Mouse (Mus musculus): Measurements from ENCODE around the gene Pagr1a. TPM values are rescaled to one million over a fixed set of nuclear protein-coding genes. Genes with fewer than 3 reads are reported as not detected.

Gene Pagr1a
- polyA plus RNA-seq, 1 experiment from 2014 or later, result 33.8 TPM

GRCm38 (mm10) chr7:126975950-126976866 is 40.9 kb downstream of the Pagr1a start, which contains the start of gene Cdiptos:
TSS of gene Cdiptos (minus strand) at chr7:126976098.
- Histone ChIP-seq H3K4me3 (ENCODE audit: low read depth, low read length) (peak within 1 kb of the TSS; percentile 76), H3K36me3 (ENCODE audit: control insufficient read depth, insufficient read depth, low read length) (peaks cover 21% of the 10 kb centered on the region), H3K9ac (ENCODE audit: low read depth, low read length) (peak within 1 kb of the TSS; percentile 95), H3K27me3 (ENCODE audit: control insufficient read depth, insufficient read depth, low read depth, low read length) (no peaks in the 10 kb centered on the region), H3K27ac (ENCODE audit: low read length) (peak within 1 kb of the TSS; percentile 96), H3K4me1 (ENCODE audit: control insufficient read depth, insufficient read depth, low read length) (peaks cover 10% of the 10 kb centered on the region), H3K9me3 (replicated peaks; ENCODE audit: control insufficient read depth, low read length, poor library complexity, severe bottlenecking) (no peaks in the 10 kb centered on the region), H3K4me2 (ENCODE audit: low read length) (peak within 1 kb of the TSS; percentile 83)
- WGBS, result 0% methylated on average over 55 of the region's 55 CpGs
- ATAC-seq, result peak; percentile 96

- Histone ChIP-seq H3K4me1 (ENCODE audit: control insufficient read depth, insufficient read depth, low read length) (peaks cover 10% of the 10 kb centered on the region), H3K27me3 (ENCODE audit: control insufficient read depth, insufficient read depth, low read depth, low read length) (no peaks in the 10 kb centered on the region), H3K4me2 (ENCODE audit: low read length) (peak within 1 kb of the TSS; percentile 83), H3K36me3 (ENCODE audit: control insufficient read depth, insufficient read depth, low read length) (peaks cover 22% of the 10 kb centered on the region), H3K9me3 (replicated peaks; ENCODE audit: control insufficient read depth, low read length, poor library complexity, severe bottlenecking) (no peaks in the 10 kb centered on the region), H3K4me3 (ENCODE audit: low read depth, low read length) (peak within 1 kb of the TSS; percentile 76), H3K27ac (ENCODE audit: low read length) (peak within 1 kb of the TSS; percentile 96), H3K9ac (ENCODE audit: low read depth, low read length) (peak within 1 kb of the TSS; percentile 95)
- 5% methylated on average over 1 of the region's 1 CpGs for WGBS
- no peak for ATAC-seq
These were observed 41.4 kb downstream of the Pagr1a start, which contains the start of gene Cdipt for GRCm38 (mm10) chr7:126975893-126975949. TSS of gene Cdipt (plus strand) at chr7:126975914.

GRCm38 (mm10) chr7:126975493-126975892 is 41.7 kb downstream of the Pagr1a start:
- no peak; the same call in 1 of the 2 replicates for ATAC-seq

GRCm38 (mm10) chr7:126967361-126967760 is 49.8 kb downstream of the Pagr1a start:
- Histone ChIP-seq H3K4me2 (ENCODE audit: low read length) (no peak overlapping the region), H3K4me1 (ENCODE audit: control insufficient read depth, insufficient read depth, low read length) (no peaks in the 10 kb centered on the region), H3K4me3 (ENCODE audit: low read depth, low read length) (no peak overlapping the region), H3K27me3 (ENCODE audit: control insufficient read depth, insufficient read depth, low read depth, low read length) (no peaks in the 10 kb centered on the region), H3K36me3 (ENCODE audit: control insufficient read depth, insufficient read depth, low read length) (peaks cover 63% of the 10 kb centered on the region), H3K27ac (ENCODE audit: low read length) (no peak overlapping the region), H3K9me3 (replicated peaks; ENCODE audit: control insufficient read depth, low read length, poor library complexity, severe bottlenecking) (no peaks in the 10 kb centered on the region), H3K9ac (ENCODE audit: low read depth, low read length) (no peak overlapping the region)
- WGBS, result 60% methylated on average over 6 of the region's 6 CpGs
- ATAC-seq, result no peak

More at GRCm38 (mm10) chr7:126975493-126975892, 41.7 kb downstream of the Pagr1a start:
- peaks cover 10% of the 10 kb centered on the region for H3K4me1 ChIP-seq (ENCODE audit: control insufficient read depth, insufficient read depth, low read length)
- peak overlapping the region; percentile 37 for H3K4me2 ChIP-seq (ENCODE audit: low read length)
- H3K27me3 ChIP-seq (ENCODE audit: control insufficient read depth, insufficient read depth, low read depth, low read length), result no peaks in the 10 kb centered on the region
- H3K9ac ChIP-seq (ENCODE audit: low read depth, low read length), result no peak overlapping the region
- H3K9me3 ChIP-seq (replicated peaks; ENCODE audit: control insufficient read depth, low read length, poor library complexity, severe bottlenecking), result no peaks in the 10 kb centered on the region
- peak overlapping the region; percentile 23; the same call in 1 of the 2 replicates for H3K27ac ChIP-seq (ENCODE audit: low read length)
- peaks cover 24% of the 10 kb centered on the region for H3K36me3 ChIP-seq (ENCODE audit: control insufficient read depth, insufficient read depth, low read length)
- peak overlapping the region; percentile 76; the same call in 1 of the 2 replicates for H3K4me3 ChIP-seq (ENCODE audit: low read depth, low read length)
- 15% methylated on average over 8 of the region's 8 CpGs for WGBS

GRCm38 (mm10) chr7:126965568-126965967 is 51.6 kb downstream of the Pagr1a start:
- H3K27me3 ChIP-seq (ENCODE audit: control insufficient read depth, insufficient read depth, low read depth, low read length), result peaks cover 3% of the 10 kb centered on the region
- H3K9me3 ChIP-seq (replicated peaks; ENCODE audit: control insufficient read depth, low read length, poor library complexity, severe bottlenecking), result no peaks in the 10 kb centered on the region
- no peak overlapping the region for H3K4me3 ChIP-seq (ENCODE audit: low read depth, low read length)
- WGBS, result 55% methylated on average over 3 of the region's 3 CpGs
- no peaks in the 10 kb centered on the region for H3K4me1 ChIP-seq (ENCODE audit: control insufficient read depth, insufficient read depth, low read length)
- no peak overlapping the region for H3K4me2 ChIP-seq (ENCODE audit: low read length)
- no peak overlapping the region for H3K9ac ChIP-seq (ENCODE audit: low read depth, low read length)
- peaks cover 61% of the 10 kb centered on the region for H3K36me3 ChIP-seq (ENCODE audit: control insufficient read depth, insufficient read depth, low read length)
- no peak overlapping the region for H3K27ac ChIP-seq (ENCODE audit: low read length)
- ATAC-seq, result no peak

Small RNAs within 50 kb of the gene (microRNA-seq; reads per million reads assigned to microRNA genes)
- not detected for gene Gm44343

Other genes with a start within 250 kb of the Pagr1a start
- 162 and 191 TPM in 2 replicates for gene Ypel3, start 240.4 kb downstream of the Pagr1a start, polyA plus RNA-seq (2015; fragmentation: Nextera tagmentation; extraction: Ambion mirVana)
- 0.51 and 0.64 TPM in 2 replicates for gene Tbx6, start 235.9 kb downstream of the Pagr1a start, polyA plus RNA-seq (2015; fragmentation: Nextera tagmentation; extraction: Ambion mirVana)
- 155 and 182 TPM in 2 replicates for gene Ppp4c, start 224.9 kb downstream of the Pagr1a start, polyA plus RNA-seq (2015; fragmentation: Nextera tagmentation; extraction: Ambion mirVana)
- 55.0 and 61.1 TPM in 2 replicates for gene Fam57b, start 219.7 kb downstream of the Pagr1a start, polyA plus RNA-seq (2015; fragmentation: Nextera tagmentation; extraction: Ambion mirVana)
- not detected in 2 replicates for gene 4930451I11Rik, start 185.7 kb downstream of the Pagr1a start, polyA plus RNA-seq (2015; fragmentation: Nextera tagmentation; extraction: Ambion mirVana)
- 24.2 and 35.8 TPM in 2 replicates for gene Doc2a, start 169.9 kb downstream of the Pagr1a start, polyA plus RNA-seq (2015; fragmentation: Nextera tagmentation; extraction: Ambion mirVana)
- gene Hirip3, start 155.4 kb downstream of the Pagr1a start, polyA plus RNA-seq (2015; fragmentation: Nextera tagmentation; extraction: Ambion mirVana), result 19.8 and 20.0 TPM in 2 replicates
- 94.6 and 98.3 TPM in 2 replicates for gene Ino80e, start 155.0 kb downstream of the Pagr1a start, polyA plus RNA-seq (2015; fragmentation: Nextera tagmentation; extraction: Ambion mirVana)
- gene Taok2, start 132.6 kb downstream of the Pagr1a start, polyA plus RNA-seq (2015; fragmentation: Nextera tagmentation; extraction: Ambion mirVana), result 64.8 and 66.7 TPM in 2 replicates
- gene Tmem219, start 94.4 kb downstream of the Pagr1a start, polyA plus RNA-seq (2015; fragmentation: Nextera tagmentation; extraction: Ambion mirVana), result 33.2 and 34.0 TPM in 2 replicates
- 135 and 140 TPM in 2 replicates for gene Kctd13, start 88.5 kb downstream of the Pagr1a start, polyA plus RNA-seq (2015; fragmentation: Nextera tagmentation; extraction: Ambion mirVana)
- 10.4 TPM in 2 replicates for gene Asphd1, start 67.8 kb downstream of the Pagr1a start, polyA plus RNA-seq (2015; fragmentation: Nextera tagmentation; extraction: Ambion mirVana)
- 44.6 and 50.2 TPM in 2 replicates for gene Sez6l2, start 66.8 kb downstream of the Pagr1a start, polyA plus RNA-seq (2015; fragmentation: Nextera tagmentation; extraction: Ambion mirVana)
- gene Cdipt, start 41.4 kb downstream of the Pagr1a start, polyA plus RNA-seq (2015; fragmentation: Nextera tagmentation; extraction: Ambion mirVana), result 132 and 141 TPM in 2 replicates
- gene Cdiptos, start 41.3 kb downstream of the Pagr1a start, polyA plus RNA-seq (2015; fragmentation: Nextera tagmentation; extraction: Ambion mirVana), result 0.69 and 0.96 TPM in 2 replicates
- gene Mvp, start 2.7 kb downstream of the Pagr1a start, polyA plus RNA-seq (2015; fragmentation: Nextera tagmentation; extraction: Ambion mirVana), result 2.9 and 3.2 TPM in 2 replicates
- 0.50 TPM in 1 of 2 replicates, not detected in the other for gene Pagr1b, start 868 bp downstream of the Pagr1a start, polyA plus RNA-seq (2015; fragmentation: Nextera tagmentation; extraction: Ambion mirVana)
- 30.9 and 61.5 TPM in 2 replicates for gene Gm42742, start 3.7 kb upstream of the Pagr1a start, polyA plus RNA-seq (2015; fragmentation: Nextera tagmentation; extraction: Ambion mirVana)
- gene Prrt2, start 3.9 kb upstream of the Pagr1a start, polyA plus RNA-seq (2015; fragmentation: Nextera tagmentation; extraction: Ambion mirVana), result 40.9 and 63.3 TPM in 2 replicates
- 46.7 and 51.5 TPM in 2 replicates for gene Maz, start 9.7 kb upstream of the Pagr1a start, polyA plus RNA-seq (2015; fragmentation: Nextera tagmentation; extraction: Ambion mirVana)
- 16.6 and 17.6 TPM in 2 replicates for gene Kif22, start 25.1 kb upstream of the Pagr1a start, polyA plus RNA-seq (2015; fragmentation: Nextera tagmentation; extraction: Ambion mirVana)
- gene Zg16, start 70.0 kb upstream of the Pagr1a start, polyA plus RNA-seq (2015; fragmentation: Nextera tagmentation; extraction: Ambion mirVana), result not detected in 2 replicates
- gene AI467606, start 74.0 kb upstream of the Pagr1a start, polyA plus RNA-seq (2015; fragmentation: Nextera tagmentation; extraction: Ambion mirVana), result 1.7 and 2.5 TPM in 2 replicates
- 0.68 and 0.77 TPM in 2 replicates for gene Qprt, start 104.9 kb upstream of the Pagr1a start, polyA plus RNA-seq (2015; fragmentation: Nextera tagmentation; extraction: Ambion mirVana)
- 0.05 TPM in 1 of 2 replicates, not detected in the other for gene Spn, start 120.5 kb upstream of the Pagr1a start, polyA plus RNA-seq (2015; fragmentation: Nextera tagmentation; extraction: Ambion mirVana)
- gene Cd2bp2, start 178.7 kb upstream of the Pagr1a start, polyA plus RNA-seq (2015; fragmentation: Nextera tagmentation; extraction: Ambion mirVana), result 76.1 and 85.7 TPM in 2 replicates
- 30.7 and 31.2 TPM in 2 replicates for gene Tbc1d10b, start 191.1 kb upstream of the Pagr1a start, polyA plus RNA-seq (2015; fragmentation: Nextera tagmentation; extraction: Ambion mirVana)
- gene Mylpf, start 191.5 kb upstream of the Pagr1a start, polyA plus RNA-seq (2015; fragmentation: Nextera tagmentation; extraction: Ambion mirVana), result 2.8 and 4.8 TPM in 2 replicates
- gene Zfp553, start 215.7 kb upstream of the Pagr1a start, polyA plus RNA-seq (2015; fragmentation: Nextera tagmentation; extraction: Ambion mirVana), result 48.7 and 54.9 TPM in 2 replicates
- 14.3 and 15.5 TPM in 2 replicates for gene Sept1, start 215.8 kb upstream of the Pagr1a start, polyA plus RNA-seq (2015; fragmentation: Nextera tagmentation; extraction: Ambion mirVana)
- 64.5 and 70.4 TPM in 2 replicates for gene Zfp771, start 226.9 kb upstream of the Pagr1a start, polyA plus RNA-seq (2015; fragmentation: Nextera tagmentation; extraction: Ambion mirVana)
- gene Dctpp1, start 243.4 kb upstream of the Pagr1a start, polyA plus RNA-seq (2015; fragmentation: Nextera tagmentation; extraction: Ambion mirVana), result 112 and 120 TPM in 2 replicates

All from midbrain, embryonic 16.5 days (tissue).